Mouse (Mus musculus) G1E (cell line): ENCODE measurements around the gene Milr1.

Experiments
- CTCF ChIP-seq: IDR thresholded peaks from 2 replicates; pipeline ENCODE4 v1.5.1; 2012; ENCODE audit warnings: low read depth, low read length, inconsistent platforms, mixed read lengths
- GATA1 ChIP-seq: IDR thresholded peaks from 2 replicates; pipeline ENCODE4 v1.6.1; 2012; ENCODE audit warnings: borderline replicate concordance, low read length, inconsistent platforms, mixed read lengths
- GATA2 ChIP-seq: IDR thresholded peaks from 2 replicates; pipeline ENCODE4 v1.6.1; 2012; ENCODE audit warnings: low read depth, low read length, inconsistent platforms, borderline replicate concordance
- TAL1 ChIP-seq: conservative IDR thresholded peaks from 2 replicates; pipeline ENCODE4 v1.6.1; 2012; ENCODE audit warnings: low read depth, low read length, inconsistent platforms, mixed read lengths

- no peak for TF ChIP-seq CTCF
- no peak for TF ChIP-seq GATA1
- TF ChIP-seq TAL1, result no peak
- TF ChIP-seq GATA2, result no peak
These were observed 64.3 kb downstream of the Milr1 start for GRCm38 (mm10) chr11:106815331-106815730.
